Mouse (Mus musculus) activated CD4-positive, CD25-positive, alpha-beta regulatory T cell, adult 4 months (primary cell): ENCODE data around the gene Nrbf2. TPM values are rescaled to one million over a fixed set of nuclear protein-coding genes. Genes with fewer than 3 reads are reported as not detected.

Experiments
- ATAC-seq: one replicate; pipeline ENCODE4 v1.8.0; 2017
- polyA plus RNA-seq, 2 experiments: library from polyadenylated mRNA; unstranded; fragments of 100-300 nt; shearing (Covaris generic); gene quantifications; one replicate each; pipeline ENCODE4 v1.2.1; 2017

Gene Nrbf2
- polyA plus RNA-seq, 2 experiments from 2014 or later = 29.0 to 29.4 TPM

DNA sequence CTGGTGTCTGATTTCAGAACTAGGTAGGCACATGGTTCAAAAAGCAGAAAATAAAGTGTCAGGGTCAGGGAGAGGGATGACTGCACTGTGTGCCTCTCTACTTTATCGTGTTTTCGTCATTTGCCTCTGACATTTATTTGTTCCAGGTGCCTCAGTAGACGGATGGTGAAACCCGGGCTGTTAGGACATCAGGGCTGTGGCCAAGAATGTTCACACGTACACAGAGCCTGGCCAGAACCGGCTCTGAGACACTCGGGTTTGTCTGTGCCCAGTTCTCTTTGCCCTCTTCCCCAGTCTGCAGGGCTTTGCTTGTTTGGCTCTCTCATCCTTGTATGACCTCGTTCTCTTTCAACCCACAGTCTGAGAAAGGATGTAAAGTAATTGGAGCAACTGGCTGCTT lies 6.0 kb upstream of the Nrbf2 start:
- ATAC-seq = no peak

- ATAC-seq = no peak
Measured at GRCm38 (mm10) chr10:67290622-67291021, 5.5 kb upstream of the Nrbf2 start.

GRCm38 (mm10) chr10:67287877-67288276 lies 2.8 kb upstream of the Nrbf2 start:
- ATAC-seq = no peak

DNA sequence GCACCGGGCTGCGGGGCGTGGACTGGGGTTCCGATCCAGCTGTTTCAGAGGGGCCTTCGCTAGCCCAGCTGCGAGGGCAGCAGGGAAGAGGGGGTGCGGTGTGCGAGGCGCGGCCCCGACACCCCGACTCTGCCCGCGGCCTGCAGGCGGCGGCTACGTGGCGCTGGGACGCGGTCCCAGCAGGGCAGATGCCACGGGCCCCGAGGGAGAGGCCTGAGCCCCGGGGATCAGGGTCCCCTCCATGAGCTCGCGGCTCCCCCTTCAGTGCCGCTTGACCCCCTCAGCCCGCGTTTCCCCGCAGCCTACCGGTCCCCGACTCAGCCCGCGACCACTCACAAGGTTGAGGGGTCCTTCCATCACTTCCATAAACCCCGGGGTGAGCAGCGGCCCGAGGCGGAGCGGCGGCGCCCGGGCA lies 337 bp downstream of the Nrbf2 start:
- ATAC-seq = peak; percentile 48

DNA sequence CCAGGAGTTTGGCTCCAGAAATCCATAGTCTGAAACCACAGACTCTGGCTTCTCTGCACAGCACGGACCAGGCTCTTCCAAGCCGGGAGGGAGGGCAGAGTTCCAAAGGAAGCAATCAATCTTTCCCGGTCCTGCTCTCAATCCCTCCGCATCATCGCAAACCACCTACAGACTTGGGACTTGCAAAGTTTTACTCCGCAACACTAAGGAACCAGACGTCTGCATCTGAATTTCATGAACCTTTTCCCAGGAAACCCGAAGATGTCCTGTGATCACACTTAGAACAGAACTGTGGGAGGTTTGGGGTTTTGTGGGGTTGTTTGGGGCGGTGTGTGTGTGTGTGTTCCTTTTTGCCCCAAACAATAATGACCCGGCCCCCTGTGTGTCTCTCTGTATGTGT lies 794 bp downstream of the Nrbf2 start:
- no peak for ATAC-seq

DNA sequence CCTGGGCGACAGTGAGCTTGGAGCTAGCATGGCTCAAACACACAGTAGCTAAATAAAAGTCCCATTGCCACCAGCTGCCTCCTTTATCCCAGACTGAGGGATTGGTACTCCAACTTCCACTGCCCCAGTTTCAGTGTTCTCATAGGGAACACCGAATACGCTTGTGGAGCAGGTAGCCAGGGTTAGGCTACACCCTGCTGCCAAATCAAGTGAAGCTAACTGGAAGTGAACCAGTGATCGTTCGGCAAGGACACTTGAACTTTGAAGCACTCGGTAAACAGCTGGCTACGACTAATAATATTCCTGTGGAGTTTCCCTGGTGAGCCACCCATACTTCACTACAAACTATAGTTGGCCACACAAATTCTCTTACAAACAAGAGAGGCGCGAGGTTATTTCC lies 1.6 kb downstream of the Nrbf2 start:
- ATAC-seq = no peak

GRCm38 (mm10) chr10:67282531-67282930 lies 2.6 kb downstream of the Nrbf2 start:
- no peak for ATAC-seq

GRCm38 (mm10) chr10:67281852-67282251 lies 3.3 kb downstream of the Nrbf2 start:
- ATAC-seq = no peak

- ATAC-seq = no peak
Measured at GRCm38 (mm10) chr10:67275916-67276315, 9.2 kb downstream of the Nrbf2 start.

DNA sequence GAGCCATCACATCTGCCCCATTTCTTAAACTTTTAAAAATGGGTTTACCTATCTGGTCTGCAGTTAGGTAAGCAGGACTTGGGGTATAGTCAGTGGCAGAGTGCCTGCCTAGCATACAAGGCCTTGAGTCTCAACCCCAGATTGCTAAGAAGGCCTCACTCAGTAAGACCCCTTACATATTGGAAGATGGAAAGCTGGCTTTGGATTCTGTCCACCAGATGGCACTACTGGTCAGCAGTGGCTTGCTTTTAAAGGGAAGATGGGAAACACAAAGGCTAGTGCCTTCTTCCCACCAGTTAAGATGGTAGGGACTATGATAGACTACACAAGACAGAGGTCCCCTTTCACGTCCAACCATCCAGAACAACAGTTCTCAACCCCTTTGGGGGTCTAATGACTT lies 20.3 kb downstream of the Nrbf2 start:
- no peak for ATAC-seq

DNA sequence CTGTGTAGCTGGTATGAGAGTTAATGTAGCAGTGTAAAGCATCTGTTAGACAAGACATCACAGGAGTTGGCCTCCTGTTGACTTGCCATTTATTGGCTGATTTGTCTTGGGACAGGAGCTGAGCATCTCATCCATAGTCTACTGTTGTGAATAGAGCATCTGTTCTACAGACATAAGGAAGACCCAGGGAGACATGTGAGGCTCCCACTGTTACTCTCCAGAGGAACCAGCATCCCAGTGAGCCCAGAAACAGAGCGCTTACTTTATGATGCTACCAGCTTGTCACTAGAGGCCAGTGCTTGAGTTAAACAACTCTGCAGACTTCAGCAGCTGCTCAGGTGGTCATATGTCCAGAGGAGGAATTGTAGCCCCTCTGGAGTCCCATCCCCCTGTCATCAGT lies 32.0 kb downstream of the Nrbf2 start:
- no peak for ATAC-seq

- ATAC-seq = no peak
Measured at GRCm38 (mm10) chr10:67252353-67252752, 32.8 kb downstream of the Nrbf2 start.

DNA sequence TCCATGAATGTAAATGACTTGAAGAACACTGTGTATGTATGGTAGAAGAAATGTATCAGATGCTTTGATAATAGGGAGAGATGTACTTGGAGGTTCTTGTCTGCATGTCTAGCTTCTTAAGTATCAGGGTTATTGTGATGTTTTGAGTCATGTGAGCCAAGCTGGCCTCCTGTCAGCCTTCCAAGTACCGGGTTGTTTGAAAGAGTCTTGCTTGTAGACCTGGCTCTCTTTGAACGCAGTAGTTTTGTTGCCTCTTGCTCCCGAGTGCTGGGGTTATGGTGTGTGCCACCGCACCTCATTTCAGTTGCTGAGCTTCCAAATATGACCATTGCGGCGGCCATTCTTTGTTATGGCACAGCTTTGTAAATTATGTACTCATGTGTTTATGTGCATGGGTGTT lies 34.3 kb downstream of the Nrbf2 start:
- ATAC-seq = no peak

- no peak for ATAC-seq
Measured at GRCm38 (mm10) chr10:67249486-67249885, 35.6 kb downstream of the Nrbf2 start.

GRCm38 (mm10) chr10:67247145-67247544 lies 38.0 kb downstream of the Nrbf2 start:
- peak; percentile 43 for ATAC-seq

- ATAC-seq = no peak
Measured at GRCm38 (mm10) chr10:67230439-67230838, 54.7 kb downstream of the Nrbf2 start.

- no peak for ATAC-seq
Measured at GRCm38 (mm10) chr10:67226543-67226942, 58.6 kb downstream of the Nrbf2 start.

DNA sequence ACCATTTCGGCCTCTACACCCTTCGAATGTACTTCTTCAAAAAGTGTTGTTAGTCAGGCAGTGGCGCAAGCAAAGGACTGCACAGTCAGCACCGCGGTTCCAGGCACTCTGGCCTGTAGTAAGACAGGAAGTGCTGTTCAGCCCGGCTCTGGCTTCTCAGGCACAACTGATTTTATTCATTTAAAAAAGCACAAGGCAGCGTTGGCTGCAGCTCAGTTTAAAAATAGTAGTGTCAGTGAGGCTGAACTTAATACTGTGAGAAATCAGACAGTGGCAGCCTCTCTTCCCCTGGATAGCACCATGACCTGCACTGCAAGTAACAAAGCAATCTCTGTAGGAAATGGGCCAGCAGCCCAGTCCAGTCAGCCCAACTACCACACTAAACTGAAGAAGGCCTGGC lies 59.0 kb downstream of the Nrbf2 start:
- ATAC-seq = peak; percentile 62

DNA sequence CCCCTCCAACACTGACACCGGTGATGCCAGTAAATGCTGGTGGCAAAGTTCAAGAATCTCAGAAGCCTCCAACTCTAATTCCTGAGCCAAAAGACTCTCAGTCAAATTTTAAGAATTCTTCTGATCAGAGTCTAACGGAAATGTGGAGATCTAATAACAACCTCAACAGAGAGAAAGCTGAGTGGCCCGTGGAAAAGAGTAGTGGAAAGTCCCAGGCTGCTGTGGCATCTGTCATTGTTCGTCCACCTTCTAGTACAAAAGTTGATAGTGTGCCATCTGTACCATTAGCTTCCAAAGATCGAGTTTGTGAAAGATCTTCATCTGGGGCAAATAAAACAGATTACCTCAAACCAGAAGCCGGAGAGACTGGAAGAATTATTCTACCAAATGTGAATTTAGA lies 59.6 kb downstream of the Nrbf2 start:
- no peak for ATAC-seq

- no peak for ATAC-seq
Measured at GRCm38 (mm10) chr10:67223942-67224341, 61.2 kb downstream of the Nrbf2 start.

- no peak for ATAC-seq
Measured at GRCm38 (mm10) chr10:67221284-67221683, 63.8 kb downstream of the Nrbf2 start.

DNA sequence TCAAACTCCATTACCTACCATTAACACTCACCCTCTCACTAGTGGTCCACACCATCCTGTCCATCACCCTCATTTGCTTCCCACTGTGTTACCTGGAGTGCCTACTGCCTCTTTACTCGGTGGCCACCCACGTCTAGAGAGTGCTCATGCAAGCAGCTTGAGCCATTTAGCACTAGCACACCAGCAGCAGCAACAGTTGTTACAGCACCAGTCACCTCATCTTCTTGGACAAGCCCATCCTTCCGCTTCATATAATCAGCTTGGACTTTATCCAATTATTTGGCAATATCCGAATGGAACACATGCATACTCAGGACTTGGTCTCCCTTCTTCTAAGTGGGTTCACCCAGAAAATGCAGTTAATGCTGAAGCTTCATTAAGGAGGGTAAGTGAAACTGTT lies 64.9 kb downstream of the Nrbf2 start:
- no peak for ATAC-seq

- no peak for ATAC-seq
Measured at GRCm38 (mm10) chr10:67218873-67219565, 66.1 kb downstream of the Nrbf2 start.

- ATAC-seq = peak; percentile 68
Measured at GRCm38 (mm10) chr10:67216872-67217271, 68.2 kb downstream of the Nrbf2 start.
